Mouse (Mus musculus) myocyte (in vitro differentiated cells): ENCODE measurements around the gene Tnr. TPM values are rescaled to one million over a fixed set of nuclear protein-coding genes. Genes with fewer than 3 reads are reported as not detected.
A peak's percentile ranks its signal among the peaks of the same experiment; 100 is the strongest.

Experiments used
- H3K27me3 ChIP-seq: one replicate; pipeline ENCODE4 v1.6.1; 2011; ENCODE audit not compliant: control insufficient read depth, insufficient read depth, insufficient read length
- H3K36me3 ChIP-seq: one replicate; pipeline ENCODE4 v1.6.1; 2011; ENCODE audit not compliant: control insufficient read depth, insufficient read depth
- H3K4me2 ChIP-seq: one replicate; pipeline ENCODE4 v1.6.1; 2011; ENCODE audit warnings: low read depth, control low read depth
- H3K4me3 ChIP-seq: one replicate; pipeline ENCODE4 v1.5.1; 2011; ENCODE audit warnings: mild to moderate bottlenecking, control low read depth, moderate library complexity
- H3K79me2 ChIP-seq: one replicate; pipeline ENCODE4 v1.6.1; 2011; ENCODE audit not compliant: control insufficient read depth, insufficient read depth
- H3ac ChIP-seq: one replicate; pipeline ENCODE4 v1.6.1; 2011; ENCODE audit not compliant: control insufficient read depth, insufficient read length
- CEBPB ChIP-seq: IDR thresholded peaks from 2 replicates; pipeline ENCODE4 v1.6.1; 2011; ENCODE audit warnings: mild to moderate bottlenecking, moderate library complexity; ENCODE audit not compliant: poor library complexity, insufficient read depth, severe bottlenecking
- E2F4 ChIP-seq: IDR thresholded peaks from one replicate; pipeline ENCODE4 v1.6.1; 2011; ENCODE audit warnings: mild to moderate bottlenecking, control low read depth, moderate library complexity; ENCODE audit not compliant: insufficient read depth
- MAX ChIP-seq: IDR thresholded peaks from one replicate; pipeline ENCODE4 v1.6.1; 2011; ENCODE audit warnings: low read depth, mild to moderate bottlenecking, control low read depth
- MYOD1 ChIP-seq, 3 experiments: IDR thresholded peaks; one replicate each; pipeline ENCODE4 v1.6.1; 2011; ENCODE audit warnings: control low read depth in 2 of 3, low read depth in 2 of 3, mild to moderate bottlenecking in 2 of 3, moderate library complexity in 1 of 3; ENCODE audit not compliant: insufficient read length in 2 of 3, control insufficient read depth in 1 of 3
- MYOG ChIP-seq, 3 experiments: IDR thresholded peaks; one replicate each; pipeline ENCODE4 v1.6.1; 2011; ENCODE audit warnings: control low read depth in 2 of 3, low read depth in 2 of 3, mild to moderate bottlenecking in 2 of 3; ENCODE audit not compliant: insufficient read length in 2 of 3, control insufficient read depth in 1 of 3, insufficient read depth in 1 of 3
- POLR2A ChIP-seq: IDR thresholded peaks from one replicate; pipeline ENCODE4 v1.6.1; 2011; ENCODE audit warnings: low read depth, mild to moderate bottlenecking, control low read depth, moderate library complexity; ENCODE audit not compliant: insufficient read length
- POLR2AphosphoS2 ChIP-seq: IDR thresholded peaks from one replicate; pipeline ENCODE4 v1.6.1; 2011; ENCODE audit warnings: low read depth, control low read depth; ENCODE audit not compliant: insufficient read length
- REST ChIP-seq: IDR thresholded peaks from one replicate; pipeline ENCODE4 v1.6.1; 2011; ENCODE audit warnings: mild to moderate bottlenecking, control low read depth, moderate library complexity; ENCODE audit not compliant: insufficient read depth, insufficient read length
- SRF ChIP-seq: IDR thresholded peaks from one replicate; pipeline ENCODE4 v1.6.1; 2011; ENCODE audit warnings: low read depth; ENCODE audit not compliant: control insufficient read depth, insufficient read length
- TCF12 ChIP-seq: IDR thresholded peaks from one replicate; pipeline ENCODE4 v1.6.1; 2011; ENCODE audit warnings: mild to moderate bottlenecking, control low read depth; ENCODE audit not compliant: poor library complexity, insufficient read depth, severe bottlenecking
- TCF3 ChIP-seq: IDR thresholded peaks from one replicate; pipeline ENCODE4 v1.6.1; 2011; ENCODE audit warnings: low read depth, control low read depth; ENCODE audit not compliant: insufficient read length
- USF1 ChIP-seq: IDR thresholded peaks from one replicate; pipeline ENCODE4 v1.6.1; 2011; ENCODE audit warnings: low read depth, mild to moderate bottlenecking, control low read depth, moderate library complexity
- polyA plus RNA-seq: library from polyadenylated mRNA; unstranded; fragments of >200 nt; fragmentation: generic; extraction: Trizol; gene quantifications from one replicate; pipeline ENCODE4 v1.2.1, GENCODE M21; 2012; ENCODE audit warnings: missing spikeins

Gene Tnr
- polyA plus RNA-seq, 1 experiment, result 0.02 TPM

- Histone ChIP-seq H3K79me2 (no peaks in the 10 kb centered on the region), H3K27me3 (no peaks in the 10 kb centered on the region), H3K36me3 (no peaks in the 10 kb centered on the region), H3K4me3 (no peak overlapping the region), H3ac (no peak overlapping the region), H3K4me2 (no peak overlapping the region)
- TF ChIP-seq POLR2AphosphoS2, result no peak
- no peak for TF ChIP-seq E2F4
- no peak for TF ChIP-seq TCF12
- TF ChIP-seq TCF3, result no peak
- no peak for TF ChIP-seq USF1
- no peak for TF ChIP-seq MYOG (IDR thresholded peaks at IDR 0.05; ENCODE audit: control insufficient read depth in 1 of 3, insufficient read depth in 1 of 3, insufficient read length in 2 of 3, low read depth in 2 of 3)
- no peak for TF ChIP-seq POLR2A
- TF ChIP-seq REST, result no peak
- TF ChIP-seq SRF, result no peak
- no peak for TF ChIP-seq MAX
- TF ChIP-seq MYOD1 (IDR thresholded peaks at IDR 0.05; ENCODE audit: control insufficient read depth in 1 of 3, insufficient read length in 2 of 3, low read depth in 2 of 3), result no peak
- no peak for TF ChIP-seq CEBPB
Observed at GRCm38 (mm10) chr1:159615686-159616085, 92.1 kb downstream of the Tnr start.

- Histone ChIP-seq H3K4me3 (no peak overlapping the region), H3K36me3 (no peaks in the 10 kb centered on the region), H3K27me3 (no peaks in the 10 kb centered on the region), H3K4me2 (no peak overlapping the region), H3ac (no peak overlapping the region), H3K79me2 (no peaks in the 10 kb centered on the region)
- no peak for TF ChIP-seq E2F4
- TF ChIP-seq POLR2AphosphoS2, result no peak
Observed at GRCm38 (mm10) chr1:159619205-159619604, 95.6 kb downstream of the Tnr start.

- TF ChIP-seq SRF, result no peak
- TF ChIP-seq TCF12, result no peak
- peak; percentile 2 for TF ChIP-seq REST
- H3K4me2 ChIP-seq, result no peak overlapping the region
Observed at GRCm38 (mm10) chr1:159621321-159621720, 97.8 kb downstream of the Tnr start.

GRCm38 (mm10) chr1:159629119-159629518 is 105.5 kb downstream of the Tnr start:
- H3K4me3 ChIP-seq, result no peak overlapping the region
- H3K27me3 ChIP-seq, result no peaks in the 10 kb centered on the region
- no peak overlapping the region for H3ac ChIP-seq
- no peaks in the 10 kb centered on the region for H3K36me3 ChIP-seq
- no peak overlapping the region for H3K4me2 ChIP-seq
- no peak for TF ChIP-seq TCF12
- H3K79me2 ChIP-seq, result no peaks in the 10 kb centered on the region

More at GRCm38 (mm10) chr1:159621321-159621720, 97.8 kb downstream of the Tnr start:
- H3K4me3 ChIP-seq, result no peak overlapping the region
- no peaks in the 10 kb centered on the region for H3K27me3 ChIP-seq
- H3ac ChIP-seq, result no peak overlapping the region
- H3K79me2 ChIP-seq, result no peaks in the 10 kb centered on the region
- no peaks in the 10 kb centered on the region for H3K36me3 ChIP-seq

- H3K36me3 ChIP-seq, result no peaks in the 10 kb centered on the region
- no peak overlapping the region for H3K4me2 ChIP-seq
- no peaks in the 10 kb centered on the region for H3K27me3 ChIP-seq
- no peak overlapping the region for H3ac ChIP-seq
- TF ChIP-seq SRF (no peak), REST (no peak), POLR2AphosphoS2 (no peak)
- H3K4me3 ChIP-seq, result no peak overlapping the region
- H3K79me2 ChIP-seq, result no peaks in the 10 kb centered on the region
Observed at GRCm38 (mm10) chr1:159629822-159630589, 106.4 kb downstream of the Tnr start.

- no peak overlapping the region for H3ac ChIP-seq
- H3K79me2 ChIP-seq, result no peaks in the 10 kb centered on the region
- H3K4me2 ChIP-seq, result no peak overlapping the region
- H3K36me3 ChIP-seq, result no peaks in the 10 kb centered on the region
- H3K4me3 ChIP-seq, result no peak overlapping the region
- TF ChIP-seq SRF, result no peak
- no peak for TF ChIP-seq POLR2AphosphoS2
- no peak for TF ChIP-seq MYOG (IDR thresholded peaks at IDR 0.05; ENCODE audit: control insufficient read depth in 1 of 3, insufficient read depth in 1 of 3, insufficient read length in 2 of 3, low read depth in 2 of 3)
- no peak for TF ChIP-seq POLR2A
- TF ChIP-seq REST, result no peak
- TF ChIP-seq MAX, result no peak
- TF ChIP-seq CEBPB, result no peak
- no peak for TF ChIP-seq TCF12
- TF ChIP-seq MYOD1 (IDR thresholded peaks at IDR 0.05; ENCODE audit: control insufficient read depth in 1 of 3, insufficient read length in 2 of 3, low read depth in 2 of 3), result no peak
- H3K27me3 ChIP-seq, result no peaks in the 10 kb centered on the region
Observed at GRCm38 (mm10) chr1:159632558-159632957, 109.0 kb downstream of the Tnr start.
